Mouse (Mus musculus): ENCODE measurements around the gene Gm9970. TPM values are rescaled to one million over a fixed set of nuclear protein-coding genes. Genes with fewer than 3 reads are reported as not detected.

Gm9970 gene
- 0.53 and 1.4 TPM in 2 replicates for polyA plus RNA-seq (2012; rRNA removed; ENCODE audit: low replicate concordance)

DNA sequence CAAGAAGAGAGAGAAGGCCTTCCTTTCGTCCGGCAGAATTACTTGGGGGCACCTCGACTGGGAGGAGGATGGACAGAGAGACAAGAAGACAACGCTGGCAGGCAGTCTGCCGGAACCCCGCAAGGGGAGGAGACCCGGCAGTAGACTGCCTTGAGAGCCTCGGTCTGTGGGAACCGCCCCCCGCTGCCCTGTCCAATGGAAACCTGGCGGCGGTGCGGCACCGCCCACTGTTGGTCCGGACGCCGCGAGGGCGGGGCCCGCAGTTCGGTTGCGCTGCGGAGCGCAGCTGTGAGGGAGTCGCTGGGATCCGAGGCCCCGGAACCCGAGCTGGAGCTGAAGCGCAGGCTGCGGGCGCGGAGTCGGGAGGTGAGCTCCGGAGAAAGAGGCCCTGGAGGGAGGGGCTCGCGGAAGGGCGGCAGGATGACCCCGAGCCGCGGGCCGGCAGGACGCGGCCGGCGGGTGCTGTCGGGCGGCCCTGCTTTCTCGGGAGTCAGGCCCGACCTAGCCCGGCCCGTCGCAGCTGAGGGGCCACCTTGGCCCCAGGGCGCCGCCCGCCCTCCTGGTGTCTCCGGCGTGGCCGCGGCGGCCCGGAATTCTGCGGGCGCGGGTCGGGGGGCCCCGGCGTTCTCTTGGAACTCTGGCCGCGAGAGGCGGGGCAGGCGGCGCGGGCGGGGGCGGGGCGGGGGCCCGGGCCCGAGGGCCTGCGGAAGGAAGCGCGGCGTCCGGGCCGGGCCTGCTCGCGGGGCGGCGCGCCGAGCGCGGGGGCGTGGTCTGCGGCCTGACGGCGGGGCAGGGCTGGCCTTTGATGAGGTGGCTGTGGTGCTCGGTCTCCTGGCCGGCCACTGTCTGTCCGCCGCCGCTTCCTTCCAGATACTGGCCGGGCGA is at the start of gene Gm9970, which contains the start of gene Nrbp1:
TSS of gene Gm9970 (minus strand) at position 596 of the 885 bp plus-strand sequence.
TSS of gene Nrbp1 (plus strand) at position 228 of the 885 bp plus-strand sequence.

DNA sequence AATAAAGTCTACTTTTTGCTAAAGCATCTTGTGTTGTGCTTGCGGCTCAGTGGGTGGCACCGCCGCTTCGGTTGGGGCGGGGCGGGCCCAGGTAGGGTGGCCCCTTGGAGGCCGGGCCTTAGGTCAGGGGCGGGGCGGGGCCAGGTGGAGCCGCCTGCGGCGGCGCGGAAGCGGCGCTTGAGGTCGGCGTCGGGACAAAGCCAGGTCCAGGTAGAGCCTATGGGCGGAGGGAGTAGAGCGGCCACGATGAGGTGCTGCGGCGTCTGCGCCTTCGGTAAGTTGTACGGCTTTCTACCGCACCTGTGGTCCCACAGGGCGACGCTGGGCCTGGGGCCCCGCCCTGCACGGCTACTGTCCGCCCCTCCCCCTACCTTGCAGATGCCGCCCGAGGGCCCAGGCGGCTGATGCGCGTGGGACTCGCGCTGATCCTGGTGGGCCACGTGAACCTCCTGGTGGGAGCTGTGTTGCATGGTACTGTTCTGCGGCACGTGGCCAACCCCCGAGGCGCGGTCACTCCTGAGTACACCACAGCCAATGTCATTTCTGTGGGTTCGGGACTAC is 10.6 kb upstream of the Gm9970 start, which contains the start of gene Krtcap3:
TSS of gene Krtcap3 (plus strand) at position 151 of the 561 bp plus-strand sequence.

DNA sequence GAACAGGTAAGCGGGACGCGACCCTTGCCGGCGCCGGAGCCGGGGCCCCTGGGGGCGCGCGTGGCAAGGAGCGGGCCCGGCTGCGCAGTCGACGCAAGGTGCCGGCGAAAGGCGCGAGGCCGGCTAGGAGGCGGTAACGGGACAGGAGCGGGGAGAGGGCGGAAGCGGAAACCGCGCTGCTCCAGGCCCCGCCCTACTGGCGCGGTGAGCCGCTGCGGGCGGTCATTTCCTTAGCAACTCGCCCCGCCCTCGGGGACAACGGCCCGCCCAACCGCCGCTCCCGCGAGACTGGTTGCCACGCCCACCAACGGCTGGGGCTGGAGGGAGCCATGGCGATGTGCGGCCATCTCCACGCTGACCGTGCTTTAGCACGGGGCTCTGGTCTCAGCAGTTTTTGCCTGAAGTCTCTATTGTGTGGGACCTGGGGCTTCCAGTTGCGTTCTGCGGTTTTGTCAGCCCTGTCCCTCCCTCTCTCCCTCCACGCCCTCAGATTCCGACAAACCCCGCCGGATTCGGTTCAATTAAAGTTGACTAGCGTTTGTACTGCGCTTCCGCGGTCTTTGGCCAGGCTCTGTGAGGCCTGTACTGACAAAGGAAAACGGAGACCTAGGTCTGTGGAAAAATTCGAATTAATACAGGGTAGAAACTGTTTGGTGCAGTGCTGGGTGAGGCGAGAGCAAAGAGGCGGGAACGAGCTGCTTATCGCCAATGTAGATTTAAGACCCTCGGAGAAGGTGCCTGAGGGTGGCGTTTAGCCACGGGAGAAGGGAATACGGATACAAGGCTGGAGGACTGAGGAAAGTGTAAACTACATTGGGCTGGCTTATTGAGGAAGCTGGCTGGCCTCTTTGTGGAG is 20.4 kb downstream of the Gm9970 start, which contains the start of gene Ppm1g:
TSS of gene Ppm1g (minus strand) at position 240 of the 856 bp plus-strand sequence.

DNA sequence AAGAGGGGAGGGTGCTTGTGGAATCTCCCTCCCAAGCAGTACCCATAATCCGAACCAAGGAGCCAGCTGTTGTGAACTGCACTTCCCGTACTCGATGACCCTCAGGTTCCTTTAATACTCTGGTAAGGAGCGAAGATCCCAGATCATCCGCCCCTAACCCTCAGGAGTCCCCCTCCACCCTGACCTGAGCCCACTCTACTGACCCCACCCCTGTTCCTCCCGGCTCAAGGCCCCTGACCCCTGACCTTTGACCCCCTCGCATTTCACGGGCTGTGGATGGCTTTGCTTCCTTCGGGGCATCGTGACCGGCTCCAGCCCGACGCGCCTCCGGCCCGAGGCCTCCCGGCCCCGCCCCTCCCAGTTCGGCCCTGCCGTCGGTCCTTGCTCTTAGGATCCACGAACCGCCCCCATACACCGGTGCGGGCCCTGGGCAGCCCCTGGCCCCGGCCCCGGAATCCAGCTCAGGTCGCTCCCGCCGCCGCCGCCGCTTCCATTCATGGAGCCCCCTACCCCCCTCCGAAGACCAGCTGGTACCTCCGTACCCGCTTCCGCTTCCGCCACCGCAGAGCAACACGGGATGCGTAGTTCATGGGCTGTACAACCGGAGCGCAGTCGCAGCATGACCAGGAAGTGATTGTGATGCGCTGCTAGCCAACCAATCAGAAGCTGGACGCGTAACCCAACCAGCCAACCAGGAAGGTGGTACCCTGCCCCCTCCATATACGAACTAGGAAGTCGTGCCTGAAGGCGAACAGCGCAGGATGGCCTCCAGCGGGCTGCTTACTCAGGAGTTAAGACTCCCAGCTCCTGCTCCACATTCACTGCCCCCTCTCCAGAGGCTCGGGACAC is 39.1 kb downstream of the Gm9970 start, which contains the start of gene Zfp513:
TSS of gene Zfp513 (minus strand) at position 562 of the 849 bp plus-strand sequence.

DNA sequence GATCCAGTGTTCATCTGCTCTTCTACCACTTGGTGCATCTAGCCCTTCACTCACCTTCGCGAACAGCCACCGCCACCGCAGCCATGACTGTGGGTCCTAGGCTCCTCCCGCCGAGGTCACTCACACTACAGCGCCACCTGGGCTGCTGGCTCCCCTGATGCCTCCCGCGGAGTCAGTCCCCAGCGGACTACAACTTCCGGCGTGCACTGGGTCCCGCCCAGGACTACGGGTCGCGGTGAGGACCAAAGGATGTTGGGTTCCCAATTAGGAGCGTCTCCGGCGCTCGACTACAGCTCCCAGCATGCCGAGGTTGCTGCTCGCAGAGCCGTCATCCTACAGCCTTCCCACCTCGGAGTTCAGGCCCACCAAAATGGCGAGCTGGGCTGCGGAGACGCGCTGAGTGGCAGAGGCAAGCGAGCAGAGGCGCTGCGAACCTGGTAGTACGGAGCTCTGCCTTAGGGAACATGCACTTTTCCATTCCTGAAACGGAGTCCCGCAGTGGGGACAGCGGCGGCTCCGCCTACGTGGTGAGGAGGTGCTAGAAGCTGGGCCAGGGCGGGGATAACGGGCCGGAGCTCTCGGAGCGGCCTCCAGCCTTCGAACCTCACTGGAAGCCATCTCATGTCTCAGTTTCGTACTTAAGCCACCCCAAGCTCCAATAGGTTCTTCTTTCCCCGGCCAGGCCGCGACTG is 47.9 kb downstream of the Gm9970 start, which contains the start of the genes Snx17 and Eif2b4:
TSS of gene Snx17 (plus strand) at position 289 of the 692 bp plus-strand sequence.
TSS of gene Eif2b4 (minus strand) at position 492 of the 692 bp plus-strand sequence.

Other genes starting within 250 kb of the Gm9970 start
- 125 and 213 TPM in 2 replicates for gene Atraid, start 192.9 kb downstream of the Gm9970 start, polyA plus RNA-seq (2012; rRNA removed; ENCODE audit: low replicate concordance)
- gene Slc5a6, start 192.3 kb downstream of the Gm9970 start, polyA plus RNA-seq (2012; rRNA removed; ENCODE audit: low replicate concordance) = 94.2 and 109 TPM in 2 replicates
- gene Cad, start 186.5 kb downstream of the Gm9970 start, polyA plus RNA-seq (2012; rRNA removed; ENCODE audit: low replicate concordance) = 38.9 and 72.1 TPM in 2 replicates
- 0.07 TPM in 1 of 2 replicates, not detected in the other for gene Dnajc5g, start 134.9 kb downstream of the Gm9970 start, polyA plus RNA-seq (2012; rRNA removed; ENCODE audit: low replicate concordance)
- gene Slc30a3, start 133.0 kb downstream of the Gm9970 start, polyA plus RNA-seq (2012; rRNA removed; ENCODE audit: low replicate concordance) = 0.13 and 0.33 TPM in 2 replicates
- gene Trim54, start 124.5 kb downstream of the Gm9970 start, polyA plus RNA-seq (2012; rRNA removed; ENCODE audit: low replicate concordance) = 0.12 and 58.4 TPM in 2 replicates
- not detected in 2 replicates for gene Ucn, start 102.4 kb downstream of the Gm9970 start, polyA plus RNA-seq (2012; rRNA removed; ENCODE audit: low replicate concordance)
- gene Mpv17, start 87.0 kb downstream of the Gm9970 start, polyA plus RNA-seq (2012; rRNA removed; ENCODE audit: low replicate concordance) = 108 and 257 TPM in 2 replicates
- 1.9 and 2.9 TPM in 2 replicates for gene Gm29609, start 61.3 kb downstream of the Gm9970 start, polyA plus RNA-seq (2012; rRNA removed; ENCODE audit: low replicate concordance)
- 45.6 and 73.6 TPM in 2 replicates for gene Gtf3c2, start 61.1 kb downstream of the Gm9970 start, polyA plus RNA-seq (2012; rRNA removed; ENCODE audit: low replicate concordance)
- gene Snx17, start 48.0 kb downstream of the Gm9970 start, polyA plus RNA-seq (2012; rRNA removed; ENCODE audit: low replicate concordance) = 84.7 and 87.0 TPM in 2 replicates
- gene Eif2b4, start 47.8 kb downstream of the Gm9970 start, polyA plus RNA-seq (2012; rRNA removed; ENCODE audit: low replicate concordance) = 40.4 and 67.9 TPM in 2 replicates
- 50.0 and 88.9 TPM in 2 replicates for gene Zfp513, start 38.9 kb downstream of the Gm9970 start, polyA plus RNA-seq (2012; rRNA removed; ENCODE audit: low replicate concordance)
- 38.9 and 102 TPM in 2 replicates for gene Ppm1g, start 20.5 kb downstream of the Gm9970 start, polyA plus RNA-seq (2012; rRNA removed; ENCODE audit: low replicate concordance)
- gene Nrbp1, start 368 bp downstream of the Gm9970 start, polyA plus RNA-seq (2012; rRNA removed; ENCODE audit: low replicate concordance) = 202 and 225 TPM in 2 replicates
- 47.3 and 57.7 TPM in 2 replicates for gene Krtcap3, start 10.5 kb upstream of the Gm9970 start, polyA plus RNA-seq (2012; rRNA removed; ENCODE audit: low replicate concordance)
- gene Ift172, start 49.9 kb upstream of the Gm9970 start, polyA plus RNA-seq (2012; rRNA removed; ENCODE audit: low replicate concordance) = 29.7 and 31.8 TPM in 2 replicates
- gene Fndc4, start 54.8 kb upstream of the Gm9970 start, polyA plus RNA-seq (2012; rRNA removed; ENCODE audit: low replicate concordance) = 15.6 and 18.2 TPM in 2 replicates
- 0.36 and 0.84 TPM in 2 replicates for gene Gckr, start 56.2 kb upstream of the Gm9970 start, polyA plus RNA-seq (2012; rRNA removed; ENCODE audit: low replicate concordance)
- gene Zfp512, start 211.2 kb upstream of the Gm9970 start, polyA plus RNA-seq (2012; rRNA removed; ENCODE audit: low replicate concordance) = 6.7 and 12.7 TPM in 2 replicates
- not detected in 2 replicates for gene 4930548H24Rik, start 244.5 kb upstream of the Gm9970 start, polyA plus RNA-seq (2012; rRNA removed; ENCODE audit: low replicate concordance)

All from mammary gland, adult 2 months (tissue).